Mouse (Mus musculus): Measurements from ENCODE around the gene Vash1.

Gene Vash1

GRCm38 (mm10) chr12:86678591-86679545 lies at the start of gene Vash1:
Gene Vash1, plus strand, starts transcription at chr12:86678700.
- DNase-seq (ENCODE audit: low spot score): no peak

GRCm38 (mm10) chr12:86628783-86629172 lies 49.7 kb upstream of the Vash1 start:
- no peak for DNase-seq (ENCODE audit: low spot score)

- no peak for DNase-seq (ENCODE audit: low spot score)
These were observed 36.7 kb upstream of the Vash1 start for GRCm38 (mm10) chr12:86641763-86642162.

- DNase-seq (ENCODE audit: low spot score): no peak
These were observed 33.8 kb upstream of the Vash1 start for GRCm38 (mm10) chr12:86644512-86645273.

GRCm38 (mm10) chr12:86645494-86645893 lies 33.0 kb upstream of the Vash1 start:
- DNase-seq (ENCODE audit: low spot score): no peak

- no peak for DNase-seq (ENCODE audit: low spot score)
These were observed 31.7 kb upstream of the Vash1 start for GRCm38 (mm10) chr12:86646831-86647230.

GRCm38 (mm10) chr12:86647279-86647678 lies 31.2 kb upstream of the Vash1 start:
- no peak for DNase-seq (ENCODE audit: low spot score)

- no peak for DNase-seq (ENCODE audit: low spot score)
These were observed 30.8 kb upstream of the Vash1 start for GRCm38 (mm10) chr12:86647736-86648135.

GRCm38 (mm10) chr12:86648489-86648888 lies 30.0 kb upstream of the Vash1 start:
- no peak for DNase-seq (ENCODE audit: low spot score)

- no peak for DNase-seq (ENCODE audit: low spot score)
These were observed 27.1 kb upstream of the Vash1 start for GRCm38 (mm10) chr12:86651301-86651860.

GRCm38 (mm10) chr12:86652570-86653041 lies 25.9 kb upstream of the Vash1 start:
- peak; percentile 60 for DNase-seq (ENCODE audit: low spot score)

- DNase-seq (ENCODE audit: low spot score): no peak
These were observed 19.0 kb upstream of the Vash1 start for GRCm38 (mm10) chr12:86659447-86659968.

GRCm38 (mm10) chr12:86660466-86660865 lies 18.0 kb upstream of the Vash1 start:
- DNase-seq (ENCODE audit: low spot score): no peak

GRCm38 (mm10) chr12:86665656-86666055 lies 12.8 kb upstream of the Vash1 start:
- no peak for DNase-seq (ENCODE audit: low spot score)

GRCm38 (mm10) chr12:86668404-86668803 lies 10.1 kb upstream of the Vash1 start:
- no peak for DNase-seq (ENCODE audit: low spot score)

GRCm38 (mm10) chr12:86672105-86672504 lies 6.4 kb upstream of the Vash1 start:
- DNase-seq (ENCODE audit: low spot score): no peak

GRCm38 (mm10) chr12:86672507-86672906 lies 6.0 kb upstream of the Vash1 start:
- DNase-seq (ENCODE audit: low spot score): no peak

- DNase-seq (ENCODE audit: low spot score): no peak
These were observed 1.0 kb downstream of the Vash1 start for GRCm38 (mm10) chr12:86679546-86679930.

- no peak for DNase-seq (ENCODE audit: low spot score)
These were observed 1.5 kb downstream of the Vash1 start for GRCm38 (mm10) chr12:86679991-86680491.

GRCm38 (mm10) chr12:86680591-86681193 lies 2.2 kb downstream of the Vash1 start:
- no peak for DNase-seq (ENCODE audit: low spot score)

- DNase-seq (ENCODE audit: low spot score): no peak
These were observed 3.1 kb downstream of the Vash1 start for GRCm38 (mm10) chr12:86681626-86682025.

- no peak for DNase-seq (ENCODE audit: low spot score)
These were observed 3.7 kb downstream of the Vash1 start for GRCm38 (mm10) chr12:86682178-86682577.
